Mouse (Mus musculus) lung, postnatal 10 days (tissue): ENCODE results near the gene Cnot6.

Source experiments
- DNase-seq: peaks from one replicate; pipeline ENCODE4 v3.0.0; 2021

Gene Cnot6

GRCm38 (mm10) chr11:49653079-49653408, 59.5 kb downstream of the Cnot6 start:
- DNase-seq, result no peak

GRCm38 (mm10) chr11:49652401-49653078, 60.0 kb downstream of the Cnot6 start:
- peak; percentile 91 for DNase-seq

- no peak for DNase-seq
These were observed 60.7 kb downstream of the Cnot6 start for GRCm38 (mm10) chr11:49651762-49652322.

- DNase-seq, result no peak
These were observed 61.3 kb downstream of the Cnot6 start for GRCm38 (mm10) chr11:49650994-49651761.

- peak; percentile 30 for DNase-seq
These were observed 62.2 kb downstream of the Cnot6 start for GRCm38 (mm10) chr11:49650113-49650993.

- no peak for DNase-seq
These were observed 66.8 kb downstream of the Cnot6 start for GRCm38 (mm10) chr11:49645677-49646076.

GRCm38 (mm10) chr11:49636449-49636848, 76.1 kb downstream of the Cnot6 start:
- no peak for DNase-seq

GRCm38 (mm10) chr11:49635671-49636070, 76.9 kb downstream of the Cnot6 start:
- no peak for DNase-seq

GRCm38 (mm10) chr11:49634101-49634500, 78.4 kb downstream of the Cnot6 start:
- DNase-seq, result no peak

- DNase-seq, result peak; percentile 70
These were observed 80.3 kb downstream of the Cnot6 start for GRCm38 (mm10) chr11:49632256-49632655.

GRCm38 (mm10) chr11:49631154-49631553, 81.4 kb downstream of the Cnot6 start:
- DNase-seq, result peak; percentile 53

- no peak for DNase-seq
These were observed 85.8 kb downstream of the Cnot6 start for GRCm38 (mm10) chr11:49626748-49627147.

GRCm38 (mm10) chr11:49625863-49626262, 86.7 kb downstream of the Cnot6 start:
- no peak for DNase-seq

GRCm38 (mm10) chr11:49624156-49624555, 88.4 kb downstream of the Cnot6 start:
- DNase-seq, result no peak

- DNase-seq, result no peak
These were observed 90.6 kb downstream of the Cnot6 start for GRCm38 (mm10) chr11:49621953-49622352.
